Mouse (Mus musculus) Patski (cell line): ENCODE data around the gene Magi1. TPM values are rescaled to one million over a fixed set of nuclear protein-coding genes. Genes with fewer than 3 reads are reported as not detected.

Source experiments
- ATAC-seq: fragments of 100-300 bp; one replicate; pipeline ENCODE4 v1.8.0; 2021
- CTCF ChIA-PET: fragments of 350-600 bp; sonication (Branson Sonifier 250); formaldehyde crosslinking; loops from one replicate; lab custom pipeline; 2022; ENCODE audit warnings: inconsistent platforms; lab: Charles Lee
- POLR2A ChIA-PET: fragments of 350-600 bp; sonication (Branson Sonifier 250); formaldehyde crosslinking; loops from one replicate; lab custom pipeline; 2022; ENCODE audit warnings: antibody characterized with exemption, inconsistent platforms; lab: Charles Lee
- DNase-seq: peaks from one replicate; pipeline ENCODE4 v3.0.0-alpha.2; 2011; ENCODE audit warnings: low read depth, low spot score
- H3K27me3 ChIP-seq: fragments of 371-371 bp; one replicate; pipeline ENCODE4 v1.5.1; 2021
- CTCF ChIP-seq: fragments of 100-300 bp; IDR thresholded peaks from one replicate; pipeline ENCODE4 v1.5.1; 2021
- in situ Hi-C: fragments of 300-500 bp; cut with MboI; formaldehyde crosslinking; loops from 3 replicates; pipeline ENCODE4 v1.11.1; 2018; ENCODE audit warnings: low pct_unique_long_range_greater_than_20kb, mixed read lengths
- polyA plus RNA-seq: library from polyadenylated mRNA; unstranded; gene quantifications from one replicate; pipeline ENCODE4 v1.2.3, GENCODE M21; 2021

The Magi1 gene
- polyA plus RNA-seq, 1 experiment from 2014 or later: 24.3 TPM

DNA sequence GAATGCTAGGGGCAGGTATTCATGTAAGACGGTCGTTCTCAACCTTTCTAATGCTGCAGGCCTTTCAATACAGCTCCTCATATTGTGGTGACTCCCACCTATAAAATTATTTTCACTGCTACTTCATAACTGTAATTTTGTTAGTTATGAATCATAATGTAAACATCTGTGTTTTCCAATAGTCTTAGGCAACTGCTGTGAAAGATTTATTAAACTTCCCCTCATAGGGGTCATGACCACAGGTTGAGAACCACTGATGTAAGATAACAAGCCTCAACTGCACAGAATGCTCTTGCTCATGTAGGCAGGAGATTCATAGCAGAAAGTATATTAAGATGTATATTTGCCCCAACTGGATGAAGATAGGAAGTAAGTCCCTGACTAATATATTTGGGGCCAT, 359.1 kb downstream of the Magi1 start:
- ATAC-seq (no peak), DNase-seq (no peak)
- ChIA-PET POLR2A (interaction anchor here (1.1 kb wide), 1 partner anchor 10 kb away, joined by 3 read pairs; no protein-coding TSS in a partner anchor), CTCF (interaction anchor here (0.7 kb wide), 1 partner anchor 11 kb away, joined by 3 read pairs; no protein-coding TSS in a partner anchor)
- in situ Hi-C loops: no loop called here
- no peak for TF ChIP-seq CTCF
- no peaks in the 10 kb centered on the region for H3K27me3 ChIP-seq

DNA sequence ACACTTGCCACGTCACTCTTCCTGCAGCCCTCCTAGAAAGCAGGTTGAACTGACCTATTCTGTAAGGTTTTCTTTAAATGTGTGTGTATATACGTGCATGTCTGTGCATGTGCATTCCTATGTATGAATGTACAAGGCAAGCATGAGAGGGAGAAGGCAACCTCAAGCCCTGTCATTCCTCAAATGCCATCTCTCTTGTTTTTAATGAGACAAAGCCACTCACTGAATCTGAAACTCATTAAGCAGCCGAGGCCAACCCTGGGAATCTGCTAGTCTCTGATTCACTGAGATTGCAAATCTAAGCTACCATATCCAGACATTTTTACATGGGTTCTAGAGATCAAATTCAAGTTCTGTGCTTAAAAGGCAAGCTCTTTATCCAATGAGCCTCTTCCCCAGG, 359.7 kb downstream of the Magi1 start:
- ChIA-PET CTCF (interaction anchor here (0.7 kb wide), 1 partner anchor 12 kb away, joined by 3 read pairs; no protein-coding TSS in a partner anchor), POLR2A (interaction anchor here (1.1 kb wide), 1 partner anchor 10 kb away, joined by 3 read pairs; no protein-coding TSS in a partner anchor)
- H3K27me3 ChIP-seq: no peaks in the 10 kb centered on the region
- DNase-seq (no peak), ATAC-seq (peak; percentile 73)
- no peak for TF ChIP-seq CTCF
- in situ Hi-C loops: no loop called here

DNA sequence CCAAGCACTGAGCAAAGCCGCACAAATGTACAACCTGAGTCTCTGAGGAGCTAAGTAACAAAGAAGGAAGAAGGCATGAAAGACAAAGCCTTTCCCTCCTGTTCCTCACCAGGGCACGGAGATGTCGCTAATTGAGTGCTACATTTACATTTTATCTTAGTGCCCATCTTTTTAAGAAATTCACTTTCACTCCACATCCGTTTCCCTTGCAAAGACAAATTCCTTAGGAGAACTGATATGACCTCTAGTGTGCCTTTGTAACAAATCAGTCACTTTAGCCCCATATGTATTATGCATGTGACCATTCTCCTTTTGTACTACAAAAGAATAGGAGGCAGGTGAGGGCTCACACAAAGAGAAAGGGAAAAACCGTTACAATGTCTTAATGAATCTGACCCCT, 360.4 kb downstream of the Magi1 start:
- in situ Hi-C loops: no loop called here
- no peak for DNase-seq
- ChIA-PET POLR2A (interaction anchor here (1.1 kb wide), 1 partner anchor 9 kb away, joined by 3 read pairs; no protein-coding TSS in a partner anchor), CTCF (no interaction called here)
- TF ChIP-seq CTCF: no peak
- no peaks in the 10 kb centered on the region for H3K27me3 ChIP-seq
- ATAC-seq: no peak

DNA sequence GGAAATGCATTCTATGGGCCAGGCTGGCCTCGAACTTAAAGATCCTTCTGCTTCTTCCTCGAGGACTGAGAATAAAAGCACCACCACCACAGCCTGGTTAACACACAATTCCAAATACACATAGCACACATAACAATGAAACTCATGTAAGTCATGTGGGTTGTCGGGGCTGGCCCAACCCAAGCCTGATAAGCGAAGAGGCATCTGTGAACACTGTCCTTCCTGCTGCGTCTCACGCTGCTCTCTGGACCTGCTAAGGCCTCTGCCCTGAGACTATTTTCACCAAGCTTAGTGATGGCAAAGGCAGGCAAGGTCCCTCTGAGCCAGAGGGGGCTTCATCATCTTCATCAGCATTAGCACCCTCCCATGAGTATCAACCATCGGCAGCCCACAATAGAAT, 360.8 kb downstream of the Magi1 start:
- CTCF ChIA-PET: no interaction called here
- POLR2A ChIA-PET: no interaction called here
- H3K27me3 ChIP-seq: no peaks in the 10 kb centered on the region
- TF ChIP-seq CTCF: no peak
- in situ Hi-C loops: no loop called here
- no peak for DNase-seq
- no peak for ATAC-seq

DNA sequence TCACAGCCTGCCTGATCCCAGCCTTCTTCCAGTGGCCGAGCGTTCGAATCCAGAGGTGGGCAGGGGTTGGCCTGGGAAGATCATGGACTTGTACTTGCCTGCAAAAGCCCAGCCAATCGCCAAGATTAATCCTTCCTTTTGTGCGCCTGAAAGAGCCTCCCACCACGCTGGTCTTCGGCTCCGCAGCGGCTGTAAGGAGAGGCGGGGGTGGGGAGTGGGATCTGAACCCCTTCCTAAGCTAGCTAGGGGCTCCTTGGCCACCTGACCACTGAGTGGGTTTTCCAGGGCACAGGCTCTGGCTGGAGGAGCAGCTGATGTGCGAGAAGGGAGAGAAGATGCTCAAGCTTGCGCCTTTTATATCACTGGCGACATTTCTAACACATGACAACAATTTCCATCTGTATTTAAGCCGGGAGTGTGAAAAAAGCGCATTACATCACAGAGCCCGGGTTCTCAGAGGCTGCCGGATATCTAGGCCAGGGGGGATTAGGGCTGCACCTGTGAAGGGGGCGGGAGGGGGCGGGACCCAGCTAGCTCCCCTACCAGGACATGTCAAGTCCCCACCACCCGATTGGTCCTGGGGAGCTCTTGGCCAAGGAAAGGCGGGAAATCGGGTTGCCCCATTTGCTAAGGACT, 370.4 kb downstream of the Magi1 start:
- DNase-seq (no peak), ATAC-seq (no peak)
- ChIA-PET POLR2A (interaction anchor here (0.7 kb wide), 1 partner anchor 99 kb away, joined by 3 read pairs; no protein-coding TSS in a partner anchor), CTCF (interaction anchor here (0.8 kb wide), 1 partner anchor 9 kb away, joined by 4 read pairs; no protein-coding TSS in a partner anchor)
- in situ Hi-C loops: no loop called here
- H3K27me3 ChIP-seq: no peaks in the 10 kb centered on the region
- no peak for TF ChIP-seq CTCF

DNA sequence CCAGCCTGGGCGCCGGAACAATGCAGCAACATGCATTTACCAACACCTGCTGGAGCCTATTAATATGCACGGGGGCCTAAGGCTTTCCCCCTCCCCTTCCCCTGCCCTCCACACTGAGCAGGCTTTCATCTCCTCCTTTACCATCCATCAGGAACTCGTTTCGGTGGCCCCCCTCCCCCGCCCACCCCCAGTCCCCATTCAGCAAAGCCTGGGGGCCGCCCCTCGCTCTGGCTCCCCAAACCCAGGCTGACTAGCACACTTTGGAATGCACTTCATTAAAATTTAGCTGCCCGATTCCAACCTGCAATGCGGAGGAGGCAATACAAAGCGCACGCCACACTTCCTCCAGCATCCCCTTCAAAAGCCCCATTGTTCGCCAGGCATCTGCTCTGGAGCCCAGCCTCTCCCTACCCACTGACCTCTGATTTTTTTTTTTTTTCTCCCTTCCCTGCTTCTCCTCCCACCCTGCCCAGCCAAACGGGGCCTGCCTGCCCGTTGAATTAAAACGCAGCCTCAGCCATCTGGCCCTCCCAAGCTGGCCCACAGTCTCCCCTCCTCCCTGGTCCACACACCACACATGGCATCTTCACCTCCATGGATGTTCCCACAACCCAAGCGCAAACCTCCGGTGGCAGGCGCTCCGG, 371.0 kb downstream of the Magi1 start:
- ChIA-PET CTCF (no interaction called here), POLR2A (no interaction called here)
- H3K27me3 ChIP-seq: no peaks in the 10 kb centered on the region
- in situ Hi-C loops: no loop called here
- peak; percentile 78 for ATAC-seq
- no peak for TF ChIP-seq CTCF
- DNase-seq: no peak

DNA sequence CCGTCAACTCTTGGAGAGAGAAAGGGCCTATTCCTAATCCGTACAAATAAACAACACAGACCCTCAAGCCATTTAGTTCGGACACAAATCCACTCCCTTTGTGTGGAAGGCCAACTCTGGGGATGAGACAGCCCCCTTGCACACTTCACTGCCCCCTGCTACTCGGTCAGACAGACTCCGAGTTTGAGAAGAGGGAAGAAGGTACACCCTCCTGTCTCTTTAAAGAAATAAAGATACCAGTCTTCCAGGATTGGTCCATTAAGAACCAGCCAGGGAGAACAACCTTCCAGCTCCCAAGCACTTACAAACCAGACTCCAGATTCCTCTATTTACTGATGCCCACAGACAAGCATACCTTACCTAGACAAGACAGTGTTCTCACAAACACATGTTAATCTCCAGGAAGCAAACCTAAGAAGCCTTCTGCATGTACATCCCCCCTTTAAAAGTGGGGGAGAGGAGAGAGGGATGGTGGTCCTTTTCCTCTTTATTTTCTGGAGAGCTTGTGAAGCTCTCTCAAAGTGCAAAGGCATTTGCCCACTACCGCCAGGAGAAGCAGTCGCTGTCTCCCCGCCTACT, 371.6 kb downstream of the Magi1 start:
- no peak for DNase-seq
- ChIA-PET CTCF (no interaction called here), POLR2A (no interaction called here)
- in situ Hi-C loops: no loop called here
- no peak for TF ChIP-seq CTCF
- peak; percentile 55 for ATAC-seq
- H3K27me3 ChIP-seq: no peaks in the 10 kb centered on the region

DNA sequence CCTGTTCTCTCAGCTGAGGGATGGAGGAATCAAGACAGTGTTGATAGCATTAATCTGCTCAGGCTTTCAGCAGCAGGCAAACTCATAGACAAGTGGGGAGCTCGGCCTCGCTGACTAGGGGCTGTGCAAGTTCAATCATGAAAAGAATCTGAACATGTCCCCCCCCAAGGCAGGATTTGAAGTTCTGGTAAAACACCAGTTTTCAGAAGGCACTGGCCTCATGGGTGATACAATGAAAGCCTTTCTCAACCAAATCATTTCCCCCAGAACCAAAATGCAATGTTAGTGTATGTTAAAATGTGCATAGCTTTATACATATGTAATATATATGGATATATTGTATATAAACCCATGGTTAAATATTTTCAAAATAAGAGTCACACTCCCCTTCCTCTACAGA, 372.3 kb downstream of the Magi1 start:
- in situ Hi-C loops: no loop called here
- no peak for TF ChIP-seq CTCF
- H3K27me3 ChIP-seq: no peaks in the 10 kb centered on the region
- no peak for ATAC-seq
- ChIA-PET CTCF (no interaction called here), POLR2A (interaction anchor here (0.5 kb wide), 1 partner anchor 277 kb away, joined by 3 read pairs; no protein-coding TSS in a partner anchor)
- no peak for DNase-seq

DNA sequence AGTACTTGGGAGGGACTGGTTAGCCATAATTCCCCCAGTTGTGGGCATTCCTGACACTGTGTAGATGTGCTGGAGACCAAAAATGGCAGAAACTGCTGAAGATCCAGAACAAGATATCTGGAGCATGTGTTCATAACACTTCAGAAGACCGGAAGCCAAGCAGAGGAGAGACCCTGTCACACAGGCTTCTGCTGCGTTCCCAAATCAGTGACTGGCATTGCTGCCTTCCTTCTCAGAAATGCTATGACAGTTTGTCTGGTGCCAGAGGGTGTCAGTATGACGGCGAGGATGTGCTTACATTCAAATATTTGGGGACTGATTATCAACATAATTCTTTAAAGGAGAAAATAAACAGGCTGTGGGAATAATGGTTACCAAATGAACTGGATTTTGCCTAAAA, 373.7 kb downstream of the Magi1 start:
- DNase-seq (no peak), ATAC-seq (no peak)
- no peaks in the 10 kb centered on the region for H3K27me3 ChIP-seq
- POLR2A ChIA-PET: no interaction called here
- CTCF ChIA-PET: no interaction called here
- in situ Hi-C loops: no loop called here
- no peak for TF ChIP-seq CTCF

DNA sequence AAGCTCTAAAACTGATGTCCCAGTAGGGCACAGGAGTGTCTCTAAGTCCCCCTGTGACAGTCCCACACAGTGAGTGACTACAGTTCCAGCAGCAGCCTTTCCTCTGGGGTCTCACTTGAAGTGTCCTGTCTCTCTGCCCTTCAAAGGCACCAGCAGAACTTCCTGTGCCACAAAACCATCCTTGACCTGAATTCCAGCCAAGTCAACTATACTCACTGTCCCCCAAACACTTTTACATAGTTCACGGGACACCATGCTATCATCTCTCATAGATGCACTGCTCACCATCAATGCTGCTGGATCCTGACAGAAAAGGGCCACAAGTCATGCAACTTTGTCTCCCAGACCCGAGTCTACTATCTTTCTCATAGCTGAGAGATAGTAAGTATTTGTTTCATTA, 378.7 kb downstream of the Magi1 start:
- in situ Hi-C loops: no loop called here
- TF ChIP-seq CTCF: no peak
- no peak for DNase-seq

More for the DNA sequence above, 378.7 kb downstream of the Magi1 start:
- H3K27me3 ChIP-seq: no peaks in the 10 kb centered on the region
- ChIA-PET CTCF (interaction anchor here (0.8 kb wide), 1 partner anchor 9 kb away, joined by 4 read pairs; no protein-coding TSS in a partner anchor), POLR2A (no interaction called here)
- ATAC-seq: no peak
